Mouse (Mus musculus) heart, embryonic 12.5 days (tissue): Measurements from ENCODE around the gene Ostm1. TPM values are rescaled to one million over a fixed set of nuclear protein-coding genes. Genes with fewer than 3 reads are reported as not detected.

Experiments used
- ATAC-seq: fragments of 200-750 bp; cut with Nextera tagmentation; 2 replicates; pipeline ENCODE4 v1.8.0; 2017; ENCODE audit warnings: moderate TSS enrichment, moderate library complexity; ENCODE audit not compliant: insufficient number of reproducible peaks, low FRiP score
- H3K27ac ChIP-seq: fragments of 300-500 bp; sonication (generic); 2 replicates; pipeline ENCODE4 v1.5.1; 2016; ENCODE audit warnings: mild to moderate bottlenecking, moderate library complexity; ENCODE audit not compliant: poor library complexity, severe bottlenecking
- H3K27me3 ChIP-seq: fragments of 300-500 bp; sonication (generic); replicated peaks from 2 replicates; pipeline ENCODE4 v1.6.1; 2016; ENCODE audit warnings: mild to moderate bottlenecking, moderate library complexity
- H3K36me3 ChIP-seq: fragments of 300-500 bp; sonication (generic); 2 replicates; pipeline ENCODE4 v1.6.1; 2016; ENCODE audit warnings: mild to moderate bottlenecking, moderate library complexity
- H3K4me1 ChIP-seq: fragments of 300-500 bp; sonication (generic); replicated peaks from 2 replicates; pipeline ENCODE4 v1.6.1; 2016; ENCODE audit warnings: mild to moderate bottlenecking
- H3K4me2 ChIP-seq: fragments of 300-500 bp; sonication (generic); 2 replicates; pipeline ENCODE4 v1.6.1; 2016; ENCODE audit warnings: mild to moderate bottlenecking, moderate library complexity
- H3K4me3 ChIP-seq: fragments of 300-500 bp; sonication (generic); 2 replicates; pipeline ENCODE4 v1.5.1; 2016; ENCODE audit warnings: mild to moderate bottlenecking
- H3K9ac ChIP-seq: fragments of 300-500 bp; sonication (generic); 2 replicates; pipeline ENCODE4 v1.6.1; 2016; ENCODE audit warnings: mild to moderate bottlenecking, moderate library complexity
- H3K9me3 ChIP-seq: fragments of 300-500 bp; sonication (generic); replicated peaks from 2 replicates; pipeline ENCODE4 v1.6.1; 2016; ENCODE audit warnings: mild to moderate bottlenecking, moderate library complexity
- WGBS: fragments of 180-500 bp; shearing (Covaris S2); methylation state at CpG from one replicate; pipeline ENCODE4 v1.1.7; 2016; 5-methylcytosine and 5-hydroxymethylcytosine counted together
- polyA plus RNA-seq: library from polyadenylated mRNA; unstranded; fragments of >200 nt; fragmentation: Nextera tagmentation; extraction: Ambion mirVana; gene quantifications from 2 replicates; pipeline ENCODE4 v1.2.1, GENCODE M21; 2016

Ostm1 gene
- polyA plus RNA-seq, 1 experiment from 2014 or later, result 28.6 TPM

DNA sequence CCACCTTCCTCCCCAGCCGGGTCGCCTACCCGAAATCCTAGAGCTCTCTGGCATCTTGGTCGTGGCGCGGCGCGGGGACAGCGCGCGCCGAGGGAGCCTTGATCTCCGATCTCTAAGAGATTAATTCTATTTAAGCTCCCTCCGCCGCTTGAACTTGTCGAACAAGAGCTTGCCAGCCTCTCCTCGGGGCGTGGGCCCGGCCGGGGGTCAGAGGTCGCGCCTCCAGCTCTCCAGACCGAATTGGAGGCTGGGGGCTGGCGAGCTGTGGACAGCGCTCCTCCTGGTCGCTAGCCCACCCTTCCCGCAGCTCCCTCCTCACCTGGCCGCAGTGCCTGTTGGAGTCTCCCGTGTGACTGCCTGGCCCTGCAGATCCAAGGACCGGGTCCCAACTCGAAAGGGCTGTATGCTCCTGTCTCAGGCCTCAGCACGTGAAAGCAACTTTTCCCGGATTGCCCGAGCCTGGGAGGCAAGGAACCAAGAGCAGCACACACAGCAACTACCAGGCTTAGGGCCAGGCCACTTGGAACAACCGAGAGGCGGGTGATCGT is 888 bp downstream of the Ostm1 start:
- Histone ChIP-seq H3K9me3 (0 out of 2 replicates have a peak, but pooled peaks cover 3% of the 10 kb centered on the region), H3K4me1 (peaks cover 39% of the 10 kb centered on the region), H3K27ac (no peak overlapping the region), H3K27me3 (peaks cover 93% of the 10 kb centered on the region), H3K9ac (no peak overlapping the region), H3K4me3 (peak overlapping the region; percentile 40), H3K36me3 (no peaks in the 10 kb centered on the region), H3K4me2 (peak overlapping the region; percentile 60)
- no peak for ATAC-seq
- WGBS, result under 1% methylated on average over 37 of the region's 37 CpGs

DNA sequence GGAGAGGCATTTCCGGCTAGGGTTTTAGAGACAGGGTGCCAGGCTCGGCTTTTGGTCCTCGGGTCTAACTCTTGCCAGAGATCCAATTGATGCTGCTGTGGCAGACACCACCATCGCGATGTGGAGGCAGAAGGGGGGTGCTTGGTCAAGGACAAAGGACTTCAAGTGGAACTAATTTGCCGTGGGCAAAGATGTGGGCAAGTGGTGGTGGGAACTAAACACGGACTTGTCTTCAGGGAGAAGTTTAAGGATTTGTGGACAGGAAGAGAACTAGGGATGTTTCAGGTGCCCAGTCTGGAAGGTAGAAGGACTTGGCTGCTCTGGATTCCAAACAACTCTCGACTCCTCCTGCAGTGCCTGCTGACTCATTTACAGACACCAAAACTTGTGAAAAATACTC is 1.5 kb downstream of the Ostm1 start:
- Histone ChIP-seq H3K4me1 (peaks cover 32% of the 10 kb centered on the region), H3K9ac (no peak overlapping the region), H3K4me2 (no peak overlapping the region), H3K9me3 (0 out of 2 replicates have a peak, but pooled peaks cover 3% of the 10 kb centered on the region), H3K27me3 (peaks cover 93% of the 10 kb centered on the region), H3K27ac (no peak overlapping the region), H3K4me3 (no peak overlapping the region), H3K36me3 (no peaks in the 10 kb centered on the region)
- WGBS, result 3% methylated on average over 8 of the region's 8 CpGs
- ATAC-seq, result no peak

DNA sequence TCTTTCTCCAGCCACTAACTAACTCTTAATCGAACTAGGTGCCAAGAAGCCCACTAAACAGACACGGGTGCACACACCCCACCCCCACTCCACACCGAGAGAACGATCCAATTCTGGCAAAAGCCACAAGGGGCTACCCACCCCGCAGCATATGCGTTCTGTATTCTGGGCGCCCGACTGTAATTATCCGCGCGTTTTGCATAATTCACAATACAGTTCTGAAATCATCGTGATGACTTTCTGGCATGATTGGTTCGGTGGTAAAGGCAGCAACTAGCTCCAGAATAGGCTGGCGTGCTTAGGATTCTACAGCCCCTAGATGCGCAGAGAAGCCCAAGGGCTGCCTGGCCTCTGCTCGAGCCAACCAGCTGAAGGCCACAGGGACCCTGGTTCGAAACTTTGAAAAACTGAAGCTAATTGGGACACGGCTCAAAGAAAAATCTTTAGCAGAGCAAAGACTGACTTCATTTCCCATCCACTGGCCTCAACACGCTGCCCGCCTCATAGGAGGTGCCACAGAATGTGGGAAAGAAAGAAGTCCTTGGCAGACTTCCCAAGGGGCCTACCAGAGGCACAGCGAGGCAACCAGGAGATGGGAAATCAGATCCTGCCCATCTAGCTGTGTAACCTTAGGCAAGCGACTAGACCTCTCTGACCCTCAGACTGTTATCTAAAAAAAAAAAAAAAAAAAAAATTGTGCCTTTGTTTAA is 2.1 kb downstream of the Ostm1 start:
- Histone ChIP-seq H3K4me2 (no peak overlapping the region), H3K4me3 (no peak overlapping the region), H3K9me3 (0 out of 2 replicates have a peak, but pooled peaks cover 3% of the 10 kb centered on the region), H3K27me3 (peaks cover 93% of the 10 kb centered on the region), H3K9ac (no peak overlapping the region), H3K36me3 (no peaks in the 10 kb centered on the region), H3K4me1 (peaks cover 27% of the 10 kb centered on the region), H3K27ac (no peak overlapping the region)
- ATAC-seq, result no peak
- 6% methylated on average over 22 of the region's 22 CpGs for WGBS

DNA sequence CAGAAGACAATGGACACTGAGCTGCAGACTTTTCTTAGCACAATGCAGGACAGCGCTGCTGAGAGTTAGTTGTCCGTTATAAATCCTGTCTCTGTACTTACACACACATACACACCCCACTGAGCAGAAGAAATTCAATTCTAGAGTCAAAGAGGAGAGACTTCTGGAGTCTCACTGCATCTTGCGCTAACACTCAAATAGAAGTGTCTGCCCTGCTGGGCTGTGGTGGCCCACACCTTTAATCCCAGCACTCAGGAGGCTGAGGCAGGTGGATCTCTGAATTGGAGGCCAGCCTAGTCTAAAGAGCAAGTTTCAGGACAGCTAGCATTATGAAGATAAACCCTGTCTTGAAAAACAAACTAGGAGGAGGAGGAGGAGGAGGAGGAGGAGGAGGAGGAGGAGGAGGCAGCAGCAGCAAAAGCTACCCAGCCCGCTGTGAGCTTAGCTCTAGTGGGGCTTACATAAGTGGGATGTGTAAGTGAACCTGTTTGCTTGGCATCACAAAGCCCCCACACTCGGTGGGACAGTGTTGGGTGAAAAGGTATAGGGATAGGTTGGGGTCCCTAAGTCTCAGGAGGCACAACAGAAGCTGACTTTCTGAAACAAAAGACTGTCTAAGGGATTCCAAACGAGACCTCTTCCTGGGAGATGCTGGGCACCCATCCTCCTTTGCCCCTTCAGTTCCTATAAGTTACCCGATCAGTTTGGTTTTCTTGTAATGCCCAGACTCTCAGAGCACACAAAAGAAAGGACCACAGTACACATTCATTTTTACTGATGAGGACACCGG is 4.5 kb downstream of the Ostm1 start:
- Histone ChIP-seq H3K27me3 (peaks cover 96% of the 10 kb centered on the region), H3K4me1 (peaks cover 28% of the 10 kb centered on the region), H3K9me3 (0 out of 2 replicates have a peak, but pooled peaks cover 3% of the 10 kb centered on the region), H3K9ac (no peak overlapping the region), H3K4me2 (no peak overlapping the region), H3K27ac (no peak overlapping the region), H3K36me3 (no peaks in the 10 kb centered on the region), H3K4me3 (no peak overlapping the region)
- 3% methylated on average over 8 of the region's 8 CpGs for WGBS
- ATAC-seq, result no peak

DNA sequence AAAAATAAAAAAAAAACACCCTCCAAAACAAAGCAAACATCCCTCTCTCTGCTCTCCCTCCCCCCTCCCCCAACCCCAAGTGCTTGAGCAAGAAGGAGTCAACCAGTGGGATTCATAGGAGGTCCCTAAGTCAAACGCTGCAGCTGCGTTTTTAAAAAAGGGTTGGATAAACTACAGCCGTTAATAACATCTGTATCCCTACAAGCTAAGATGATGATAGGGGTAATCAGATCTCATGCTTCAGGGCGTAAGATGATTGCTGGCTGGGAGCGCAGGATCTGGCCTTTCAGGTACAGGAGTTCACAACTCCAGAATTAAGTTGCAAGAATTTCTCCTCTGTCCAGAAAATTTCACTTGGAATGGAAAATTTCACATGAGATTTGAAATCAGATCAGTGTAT is 5.9 kb downstream of the Ostm1 start:
- Histone ChIP-seq H3K4me1 (peaks cover 16% of the 10 kb centered on the region), H3K27ac (no peak overlapping the region), H3K4me2 (no peak overlapping the region), H3K9ac (no peak overlapping the region), H3K4me3 (no peak overlapping the region), H3K9me3 (0 out of 2 replicates have a peak, but pooled peaks cover 3% of the 10 kb centered on the region), H3K36me3 (no peaks in the 10 kb centered on the region), H3K27me3 (peaks cover 96% of the 10 kb centered on the region)
- WGBS, result 2% methylated on average over 5 of the region's 5 CpGs
- no peak for ATAC-seq

DNA sequence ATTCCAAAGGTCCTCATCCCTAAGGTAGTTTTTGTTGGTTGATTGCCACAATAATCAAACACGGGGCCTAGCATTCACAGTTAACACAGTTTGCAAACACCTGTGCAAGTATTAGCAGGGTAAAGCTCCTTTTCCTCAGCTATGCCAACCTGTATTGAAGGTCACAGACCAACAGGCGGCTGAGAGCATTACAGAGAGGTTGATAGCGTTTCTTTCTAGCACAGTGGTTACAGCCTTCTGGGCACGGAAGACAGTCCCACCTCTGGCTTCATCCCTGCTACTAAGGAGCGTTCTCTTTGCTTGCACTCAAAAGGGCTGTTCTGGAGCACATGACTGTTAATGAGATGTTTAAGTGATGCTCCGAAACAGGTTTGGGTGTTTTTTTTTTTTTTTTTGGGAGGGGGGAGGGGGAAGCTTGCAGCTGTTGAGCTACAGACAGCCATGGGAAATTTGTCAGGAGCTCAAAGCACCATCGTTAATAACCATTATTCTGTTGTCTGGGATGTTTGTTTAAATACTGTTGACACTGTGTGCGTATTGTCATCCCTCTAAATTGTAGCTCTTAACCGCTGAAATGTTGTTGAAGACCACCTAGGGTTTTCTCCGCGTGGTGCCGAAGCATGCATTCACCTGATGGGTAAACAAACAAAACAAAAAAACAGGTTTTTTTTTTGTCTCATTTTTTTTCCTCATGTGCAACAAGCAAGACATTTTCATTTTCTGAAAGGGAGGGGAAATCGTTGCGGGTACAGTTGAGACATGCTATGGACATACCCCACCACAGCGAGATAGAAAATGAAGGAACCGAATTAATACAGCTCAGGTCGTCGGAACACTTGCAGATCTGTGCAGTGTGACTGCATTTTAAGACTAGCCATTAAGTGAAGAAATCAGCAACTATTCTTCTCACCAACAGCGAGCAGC is 6.9 kb downstream of the Ostm1 start:
- 0 out of 2 replicates have a peak, but pooled peaks cover 3% of the 10 kb centered on the region for H3K9me3 ChIP-seq
- H3K9ac ChIP-seq, result no peak overlapping the region
- H3K27me3 ChIP-seq, result peaks cover 96% of the 10 kb centered on the region
- H3K4me1 ChIP-seq, result peaks cover 14% of the 10 kb centered on the region
- H3K4me2 ChIP-seq, result no peak overlapping the region
- H3K36me3 ChIP-seq, result no peaks in the 10 kb centered on the region
- 0 out of 2 replicates have a peak overlapping the region, but pooled peaks have one; percentile 39 for H3K4me3 ChIP-seq
- WGBS, result 3% methylated on average over 19 of the region's 19 CpGs
- ATAC-seq, result no peak
- no peak overlapping the region for H3K27ac ChIP-seq

DNA sequence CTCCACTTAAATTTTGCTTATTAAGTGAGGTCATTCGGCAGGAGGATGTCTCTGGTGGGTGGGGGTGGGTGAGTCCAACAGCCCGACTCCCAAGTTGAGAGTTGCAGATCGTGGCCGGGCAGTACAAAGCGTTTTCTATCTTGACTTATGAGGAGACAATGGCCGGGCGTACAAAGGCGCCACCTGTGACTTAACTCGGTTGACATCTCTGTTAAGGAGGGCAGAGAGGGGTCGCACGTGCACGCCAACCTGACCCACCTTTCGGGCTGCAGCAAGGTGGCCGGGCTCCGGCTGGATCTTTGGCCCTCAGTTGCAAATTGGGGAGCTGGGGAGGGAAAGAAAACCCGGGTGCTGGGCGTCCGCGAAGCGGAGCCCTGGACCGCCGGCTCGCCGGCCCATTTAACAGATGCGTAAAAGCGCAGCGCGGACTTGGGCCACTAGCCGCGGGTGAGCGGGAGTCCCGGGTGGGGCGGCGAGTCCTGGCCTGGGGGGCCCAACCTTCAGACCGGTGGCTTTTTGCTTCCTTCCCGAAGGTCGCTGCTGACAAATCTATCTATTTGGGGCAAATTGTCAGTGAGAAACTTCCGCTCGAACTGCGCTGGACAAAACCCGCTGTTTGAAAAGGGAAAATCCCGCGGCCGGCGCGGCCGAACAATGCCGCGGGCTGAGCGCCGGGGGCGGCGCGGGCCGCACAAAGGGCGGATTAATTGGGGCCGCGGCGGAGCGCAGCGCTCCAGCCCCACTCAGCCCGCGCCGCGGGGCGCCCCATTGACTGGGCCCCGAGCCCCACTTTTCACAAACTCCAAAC is 7.8 kb downstream of the Ostm1 start:
- Histone ChIP-seq H3K4me1 (peaks cover 14% of the 10 kb centered on the region), H3K4me2 (peak overlapping the region; percentile 62), H3K27me3 (peaks cover 95% of the 10 kb centered on the region), H3K4me3 (peak overlapping the region; percentile 39), H3K27ac (no peak overlapping the region), H3K9ac (no peak overlapping the region), H3K9me3 (0 out of 2 replicates have a peak, but pooled peaks cover 1% of the 10 kb centered on the region), H3K36me3 (no peaks in the 10 kb centered on the region)
- no peak for ATAC-seq
- WGBS, result under 1% methylated on average over 67 of the region's 67 CpGs

DNA sequence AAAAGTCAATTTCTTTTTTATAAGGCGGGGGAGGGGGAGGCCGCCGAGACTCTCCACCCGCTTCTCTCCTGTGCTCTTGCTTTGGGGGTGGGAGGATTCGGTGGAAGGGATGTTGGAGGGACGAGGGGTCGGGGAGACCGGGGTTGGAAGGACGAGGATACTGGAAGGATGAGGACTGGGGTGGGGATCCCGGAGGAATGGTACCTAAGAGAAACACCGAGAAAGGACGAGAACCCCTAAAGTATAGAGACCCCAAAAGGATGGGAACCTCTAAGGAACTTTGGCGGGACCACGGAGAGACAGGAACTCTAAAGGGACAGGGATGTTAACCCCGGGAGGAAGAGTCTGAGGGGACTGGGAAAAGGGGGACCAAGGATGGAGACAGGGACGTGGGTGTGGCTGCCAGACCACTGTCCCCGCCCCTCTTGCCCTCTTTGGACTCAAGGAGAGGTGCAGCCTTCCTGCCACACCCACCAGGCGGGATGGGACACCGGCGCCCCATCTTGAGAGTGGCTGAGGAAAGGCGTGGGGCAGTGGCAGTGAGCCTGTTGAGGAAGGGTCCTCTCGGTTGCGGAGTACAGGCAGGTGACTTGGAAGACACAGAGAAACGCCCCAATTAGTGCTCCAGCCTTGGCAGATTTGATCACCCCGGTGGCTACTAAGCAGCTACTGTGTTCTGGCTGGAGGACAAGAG is 8.5 kb downstream of the Ostm1 start:
- WGBS, result under 1% methylated on average over 25 of the region's 25 CpGs
- H3K27ac ChIP-seq, result no peak overlapping the region
- H3K4me1 ChIP-seq, result peaks cover 14% of the 10 kb centered on the region

DNA sequence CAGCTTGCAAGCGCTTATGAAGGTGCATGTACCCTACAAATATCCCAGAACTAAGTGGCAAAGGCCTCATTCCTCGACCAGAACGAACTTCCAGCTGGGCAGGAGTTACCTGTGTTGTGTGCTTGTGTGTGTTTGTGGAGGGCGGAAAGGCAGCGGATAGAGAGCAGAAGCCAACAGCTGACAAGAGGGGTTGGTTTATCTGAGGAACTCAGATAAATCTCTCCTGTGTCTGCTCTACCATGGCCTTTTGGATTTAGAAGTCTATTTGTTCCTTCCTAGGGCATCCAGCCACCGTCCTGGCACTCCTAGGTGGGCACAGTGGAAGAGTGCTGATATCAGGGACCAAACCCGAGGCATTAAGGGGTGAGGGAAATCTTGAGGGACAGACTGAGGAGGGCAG is 9.6 kb downstream of the Ostm1 start:
- Histone ChIP-seq H3K4me3 (no peak overlapping the region), H3K9ac (no peak overlapping the region), H3K4me1 (peaks cover 14% of the 10 kb centered on the region), H3K27me3 (peaks cover 90% of the 10 kb centered on the region), H3K36me3 (no peaks in the 10 kb centered on the region), H3K27ac (no peak overlapping the region), H3K4me2 (no peak overlapping the region), H3K9me3 (no peaks in the 10 kb centered on the region)
- ATAC-seq, result no peak
- WGBS, result 9% methylated on average over 7 of the region's 7 CpGs

More for the DNA sequence above, 8.5 kb downstream of the Ostm1 start:
- no peaks in the 10 kb centered on the region for H3K36me3 ChIP-seq
- no peaks in the 10 kb centered on the region for H3K9me3 ChIP-seq
- H3K4me3 ChIP-seq, result peak overlapping the region; percentile 39
- ATAC-seq, result 0 out of 2 replicates have a peak, but pooled peaks have one; percentile 33
- peaks cover 94% of the 10 kb centered on the region for H3K27me3 ChIP-seq
- H3K9ac ChIP-seq, result no peak overlapping the region
- H3K4me2 ChIP-seq, result peak overlapping the region; percentile 62
